8 mouse cellular contexts compared by ENCODE assay signal in the genomic region with DNA sequence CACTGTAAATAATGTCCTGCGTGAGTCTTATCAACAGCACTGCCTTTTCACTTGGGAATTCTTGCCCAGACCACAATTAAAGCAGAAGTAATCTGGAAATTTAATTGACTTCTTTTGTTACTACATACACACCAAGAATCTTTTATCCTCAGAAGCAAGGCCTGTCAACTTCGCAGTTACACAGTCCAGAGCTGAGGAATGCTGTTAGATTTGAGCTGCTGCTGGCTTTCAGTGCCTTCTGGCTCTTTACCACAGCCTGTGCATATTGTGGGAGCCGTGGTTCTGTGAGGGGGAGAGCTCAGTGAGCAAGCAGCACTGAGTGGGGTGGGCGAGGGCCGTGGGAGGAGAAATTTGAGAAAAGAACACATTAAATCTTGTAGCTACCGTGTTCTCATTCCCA. TPM values are rescaled to one million over a fixed set of nuclear protein-coding genes. Genes with fewer than 3 reads are reported as not detected.
A peak's percentile ranks its signal among the peaks of the same experiment; 100 is the strongest.
DNase-seq lines count a peak whose midpoint lies in the region; ATAC-seq and TF ChIP-seq lines count a peak whose summit lies in the region.

No protein-coding gene starts in this region.

- H3K27ac ChIP-seq in forebrain, embryonic 15.5 days (replicated peaks) = peak overlapping the region; percentile 39; the same call in 1 of the 2 replicates
- no peak overlapping the region for H3K27ac ChIP-seq in forebrain, embryonic 11.5 days (ENCODE audit: low read depth, low read length)
- H3K27ac ChIP-seq in heart, postnatal 0 days (ENCODE audit: low read depth) = peak overlapping the region; percentile 85
- H3K27ac ChIP-seq in limb, embryonic 15.5 days = 0 out of 2 replicates have a peak overlapping the region, but pooled peaks have one; percentile 0

- H3K4me3 ChIP-seq in forebrain, embryonic 15.5 days = no peak overlapping the region
- H3K4me3 ChIP-seq in forebrain, embryonic 11.5 days (ENCODE audit: low read depth, low read length) = no peak overlapping the region
- H3K4me3 ChIP-seq in C2C12 (ENCODE audit: insufficient read depth, poor library complexity, severe bottlenecking) = no peak overlapping the region
- peak overlapping the region; percentile 95; the same call in 1 of the 2 replicates for H3K4me3 ChIP-seq in heart, postnatal 0 days (ENCODE audit: low read depth, low read length)
- no peak overlapping the region for H3K4me3 ChIP-seq in limb, embryonic 15.5 days

- TF ChIP-seq EP300 in heart, postnatal 0 days (IDR thresholded peaks at IDR 0.05; ENCODE audit: low read depth) = no peak

- peak overlapping the region; percentile 41 for H3ac ChIP-seq in C2C12 (ENCODE audit: control insufficient read depth, insufficient read length, low read depth)

- ATAC-seq in forebrain, embryonic 15.5 days (replicated peaks) = no peak
- ATAC-seq in forebrain, embryonic 11.5 days (replicated peaks; ENCODE audit: low FRiP score) = no peak
- ATAC-seq in heart, postnatal 0 days (ENCODE audit: insufficient read depth, low read depth) = no peak
- ATAC-seq in limb, embryonic 15.5 days (ENCODE audit: insufficient number of reproducible peaks, low FRiP score, low TSS enrichment, low read depth) = no peak
- ATAC-seq in inflammation-experienced regulatory T-cells, adult 6 months = no peak

- H3K79me3 ChIP-seq in C2C12 (ENCODE audit: low read depth) = peaks cover 85% of the 10 kb centered on the region

- H3K4me1 ChIP-seq in forebrain, embryonic 15.5 days = peaks cover 38% of the 10 kb centered on the region
- H3K4me1 ChIP-seq in forebrain, embryonic 11.5 days (replicated peaks; ENCODE audit: control insufficient read depth, insufficient read depth, low read length) = 0 out of 2 replicates have a peak, but pooled peaks cover 7% of the 10 kb centered on the region
- H3K4me1 ChIP-seq in heart, postnatal 0 days (ENCODE audit: control insufficient read depth, insufficient read depth) = peaks cover 60% of the 10 kb centered on the region
- peaks cover 33% of the 10 kb centered on the region for H3K4me1 ChIP-seq in limb, embryonic 15.5 days

- no peaks in the 10 kb centered on the region for H3K9me3 ChIP-seq in forebrain, embryonic 15.5 days
- H3K9me3 ChIP-seq in forebrain, embryonic 11.5 days (ENCODE audit: control insufficient read depth, low read length) = no peaks in the 10 kb centered on the region
- no peaks in the 10 kb centered on the region for H3K9me3 ChIP-seq in heart, postnatal 0 days (replicated peaks; ENCODE audit: control insufficient read depth, low read length)
- H3K9me3 ChIP-seq in limb, embryonic 15.5 days = no peaks in the 10 kb centered on the region

- no peaks in the 10 kb centered on the region for H3K36me3 ChIP-seq in forebrain, embryonic 15.5 days
- no peaks in the 10 kb centered on the region for H3K36me3 ChIP-seq in forebrain, embryonic 11.5 days (ENCODE audit: control insufficient read depth, insufficient read depth, low read length)
- H3K36me3 ChIP-seq in C2C12 (ENCODE audit: control insufficient read depth, insufficient read depth) = peaks cover 8% of the 10 kb centered on the region
- H3K36me3 ChIP-seq in heart, postnatal 0 days (replicated peaks; ENCODE audit: control insufficient read depth, insufficient read depth, low read length) = no peaks in the 10 kb centered on the region
- H3K36me3 ChIP-seq in limb, embryonic 15.5 days = no peaks in the 10 kb centered on the region

- H3K27me3 ChIP-seq in forebrain, embryonic 15.5 days = no peaks in the 10 kb centered on the region
- H3K27me3 ChIP-seq in forebrain, embryonic 11.5 days (ENCODE audit: control insufficient read depth, insufficient read depth, low read length) = no peaks in the 10 kb centered on the region
- no peaks in the 10 kb centered on the region for H3K27me3 ChIP-seq in C2C12 (ENCODE audit: control insufficient read depth, insufficient read depth, insufficient read length)
- no peaks in the 10 kb centered on the region for H3K27me3 ChIP-seq in heart, postnatal 0 days (ENCODE audit: control insufficient read depth, insufficient read depth, low read length)
- H3K27me3 ChIP-seq in limb, embryonic 15.5 days = no peaks in the 10 kb centered on the region

- H3K4me2 ChIP-seq in forebrain, embryonic 15.5 days (replicated peaks) = no peak overlapping the region
- H3K4me2 ChIP-seq in forebrain, embryonic 11.5 days (ENCODE audit: low read depth, low read length, severe bottlenecking) = no peak overlapping the region
- peak overlapping the region; percentile 77 for H3K4me2 ChIP-seq in heart, postnatal 0 days (ENCODE audit: low read depth, low read length)
- H3K4me2 ChIP-seq in limb, embryonic 15.5 days = no peak overlapping the region

- H3K9ac ChIP-seq in forebrain, embryonic 15.5 days (replicated peaks) = no peak overlapping the region
- no peak overlapping the region for H3K9ac ChIP-seq in forebrain, embryonic 11.5 days (ENCODE audit: low read length)
- peak overlapping the region; percentile 44 for H3K9ac ChIP-seq in heart, postnatal 0 days (replicated peaks; ENCODE audit: low read depth, low read length)
- H3K9ac ChIP-seq in limb, embryonic 15.5 days = no peak overlapping the region

- DNase-seq in forebrain, embryonic 11.5 days (ENCODE audit: low spot score) = no peak
- DNase-seq in heart, postnatal 0 days (ENCODE audit: low spot score) = peak; percentile 80
- DNase-seq in B cell, adult 2 months = no peak
- no peak for DNase-seq in adrenal gland, postnatal 10 days

- H3K79me2 ChIP-seq in C2C12 (ENCODE audit: control insufficient read depth, insufficient read depth) = peaks cover 89% of the 10 kb centered on the region

- WGBS in forebrain, embryonic 15.5 days = 59% methylated on average over 6 of the region's 6 CpGs
- 77% methylated on average over 6 of the region's 6 CpGs for WGBS in forebrain, embryonic 11.5 days
- WGBS in heart, postnatal 0 days = 6% methylated on average over 6 of the region's 6 CpGs
- WGBS in limb, embryonic 15.5 days = 30% methylated on average over 6 of the region's 6 CpGs

- TF ChIP-seq CTCF in C2C12 (IDR thresholded peaks at IDR 0.05; ENCODE audit: control insufficient read depth, insufficient read depth, insufficient read length) = no peak
- TF ChIP-seq CTCF in heart, postnatal 0 days (IDR thresholded peaks at IDR 0.05; ENCODE audit: low read depth) = no peak

RNA-seq across cellular contexts. Expression of a gene that starts 4.4 kb away (rescaled TPM):
- polyA plus RNA-seq in forebrain, embryonic 15.5 days (2015; fragmentation: Nextera tagmentation; extraction: Ambion mirVana) = 403 and 418 TPM in 2 replicates
- 303 and 310 TPM in 2 replicates for polyA plus RNA-seq in forebrain, embryonic 11.5 days (2014; fragmentation: Nextera tagmentation; extraction: Ambion mirVana)
- 281 TPM for polyA plus RNA-seq in C2C12 (2012; fragmentation: generic; extraction: Trizol)
- 149 and 180 TPM in 2 replicates for total RNA-seq in heart, postnatal 0 days (2014; rRNA removed; ENCODE audit: low replicate concordance)
- polyA plus RNA-seq in heart, postnatal 0 days (2015; fragmentation: Nextera tagmentation; extraction: Ambion mirVana) = 374 and 375 TPM in 2 replicates
- 441 and 463 TPM in 2 replicates for polyA plus RNA-seq in limb, embryonic 15.5 days (2015; fragmentation: Nextera tagmentation; extraction: Ambion mirVana)
- polyA plus RNA-seq in inflammation-experienced regulatory T-cells, adult 6 months (2017; shearing (Covaris generic)) = 100 to 1,000 TPM; 611 to 878 (median 637) TPM
- 100 to 1,000 TPM; 186 TPM for total RNA-seq in adrenal gland, postnatal 10 days (2021)

RNA-seq across cellular contexts. Expression of a gene that starts 38.0 kb away (rescaled TPM):
- 0.34 TPM in 1 of 2 replicates, not detected in the other for polyA plus RNA-seq in forebrain, embryonic 15.5 days (2015; fragmentation: Nextera tagmentation; extraction: Ambion mirVana)
- polyA plus RNA-seq in forebrain, embryonic 11.5 days (2014; fragmentation: Nextera tagmentation; extraction: Ambion mirVana) = not detected in 2 replicates
- polyA plus RNA-seq in C2C12 (2012; fragmentation: generic; extraction: Trizol) = not detected
- total RNA-seq in heart, postnatal 0 days (2014; rRNA removed; ENCODE audit: low replicate concordance) = 0.27 TPM in 1 of 2 replicates, not detected in the other
- polyA plus RNA-seq in heart, postnatal 0 days (2015; fragmentation: Nextera tagmentation; extraction: Ambion mirVana) = 0.22 and 0.33 TPM in 2 replicates
- 0.18 TPM in 1 of 2 replicates, not detected in the other for polyA plus RNA-seq in limb, embryonic 15.5 days (2015; fragmentation: Nextera tagmentation; extraction: Ambion mirVana)
- under 1 TPM in 1 of 3 experiments, not detected in 2; 0.34 TPM for polyA plus RNA-seq in inflammation-experienced regulatory T-cells, adult 6 months (2017; shearing (Covaris generic))
- under 1 TPM in 1 of 2 experiments, not detected in 1; 0.24 TPM for total RNA-seq in adrenal gland, postnatal 10 days (2021)

RNA-seq across cellular contexts. Expression of a gene that starts 44.2 kb away (rescaled TPM):
- polyA plus RNA-seq in forebrain, embryonic 15.5 days (2015; fragmentation: Nextera tagmentation; extraction: Ambion mirVana) = 211 and 214 TPM in 2 replicates
- polyA plus RNA-seq in forebrain, embryonic 11.5 days (2014; fragmentation: Nextera tagmentation; extraction: Ambion mirVana) = 185 and 205 TPM in 2 replicates
- polyA plus RNA-seq in C2C12 (2012; fragmentation: generic; extraction: Trizol) = 123 TPM
- total RNA-seq in heart, postnatal 0 days (2014; rRNA removed; ENCODE audit: low replicate concordance) = 125 and 146 TPM in 2 replicates
- polyA plus RNA-seq in heart, postnatal 0 days (2015; fragmentation: Nextera tagmentation; extraction: Ambion mirVana) = 162 and 165 TPM in 2 replicates
- polyA plus RNA-seq in limb, embryonic 15.5 days (2015; fragmentation: Nextera tagmentation; extraction: Ambion mirVana) = 232 and 249 TPM in 2 replicates
- polyA plus RNA-seq in inflammation-experienced regulatory T-cells, adult 6 months (2017; shearing (Covaris generic)) = 100 to 1,000 TPM; 150 to 222 (median 210) TPM
- 100 to 1,000 TPM; 151 to 159 TPM for total RNA-seq in adrenal gland, postnatal 10 days (2021)

RNA-seq across cellular contexts. Expression of a gene that starts 44.4 kb away (rescaled TPM):
- polyA plus RNA-seq in forebrain, embryonic 15.5 days (2015; fragmentation: Nextera tagmentation; extraction: Ambion mirVana) = 99.2 and 104 TPM in 2 replicates
- 95.3 and 98.4 TPM in 2 replicates for polyA plus RNA-seq in forebrain, embryonic 11.5 days (2014; fragmentation: Nextera tagmentation; extraction: Ambion mirVana)
- 68.0 TPM for polyA plus RNA-seq in C2C12 (2012; fragmentation: generic; extraction: Trizol)
- 221 and 310 TPM in 2 replicates for total RNA-seq in heart, postnatal 0 days (2014; rRNA removed; ENCODE audit: low replicate concordance)
- 345 and 362 TPM in 2 replicates for polyA plus RNA-seq in heart, postnatal 0 days (2015; fragmentation: Nextera tagmentation; extraction: Ambion mirVana)
- polyA plus RNA-seq in limb, embryonic 15.5 days (2015; fragmentation: Nextera tagmentation; extraction: Ambion mirVana) = 104 and 114 TPM in 2 replicates
- polyA plus RNA-seq in inflammation-experienced regulatory T-cells, adult 6 months (2017; shearing (Covaris generic)) = 100 to 1,000 TPM in 1 of 3 experiments, 10 to 100 TPM in 2; 90.4 to 101 (median 95.6) TPM
- total RNA-seq in adrenal gland, postnatal 10 days (2021) = 100 to 1,000 TPM; 116 to 139 TPM

RNA-seq across cellular contexts. Expression of a gene that starts 45.9 kb away (rescaled TPM):
- not detected in 2 replicates for polyA plus RNA-seq in forebrain, embryonic 15.5 days (2015; fragmentation: Nextera tagmentation; extraction: Ambion mirVana)
- polyA plus RNA-seq in forebrain, embryonic 11.5 days (2014; fragmentation: Nextera tagmentation; extraction: Ambion mirVana) = not detected in 2 replicates
- not detected for polyA plus RNA-seq in C2C12 (2012; fragmentation: generic; extraction: Trizol)
- not detected in 2 replicates for total RNA-seq in heart, postnatal 0 days (2014; rRNA removed; ENCODE audit: low replicate concordance)
- polyA plus RNA-seq in heart, postnatal 0 days (2015; fragmentation: Nextera tagmentation; extraction: Ambion mirVana) = not detected in 2 replicates
- not detected in 2 replicates for polyA plus RNA-seq in limb, embryonic 15.5 days (2015; fragmentation: Nextera tagmentation; extraction: Ambion mirVana)
- not detected for polyA plus RNA-seq in inflammation-experienced regulatory T-cells, adult 6 months (2017; shearing (Covaris generic))
- total RNA-seq in adrenal gland, postnatal 10 days (2021) = not detected
